Mouse (Mus musculus) cerebellum, adult 2 months (tissue): Measurements from ENCODE around the gene Fam186a.

Experiments
- CTCF ChIP-seq: fragments of 200-500 bp; IDR thresholded peaks from 2 replicates; pipeline ENCODE4 v1.5.1; 2011; ENCODE audit warnings: low read depth, mild to moderate bottlenecking, control low read depth, low read length, moderate library complexity, borderline replicate concordance; ENCODE audit not compliant: insufficient read depth
- POLR2A ChIP-seq: fragments of 200-500 bp; IDR thresholded peaks from 2 replicates; pipeline ENCODE4 v1.6.1; 2011; ENCODE audit warnings: low read length, control low read depth, borderline replicate concordance; ENCODE audit not compliant: insufficient read depth

DNA sequence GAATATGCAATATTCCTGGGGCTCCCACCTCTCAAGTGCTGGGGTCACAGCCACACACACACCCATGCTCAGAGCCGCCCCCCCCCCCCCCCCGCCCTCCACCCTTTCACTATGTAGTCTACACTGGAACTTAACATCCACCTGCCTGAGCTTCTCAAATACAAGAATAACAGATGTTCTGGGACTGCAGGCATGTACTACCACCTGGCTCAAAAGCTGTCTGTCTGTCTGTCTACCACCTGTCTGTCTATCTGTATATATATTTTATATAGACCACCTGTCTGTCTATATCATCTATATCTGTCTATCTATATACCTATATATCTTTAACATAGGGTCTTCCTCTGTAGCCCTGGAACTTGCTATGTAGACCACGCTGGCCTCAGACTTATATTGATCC lies 75.5 kb downstream of the Fam186a start:
- TF ChIP-seq CTCF, result no peak
- no peak for TF ChIP-seq POLR2A
